Mouse (Mus musculus): ENCODE data around the gene Gpr1.
A peak's percentile ranks its signal among the peaks of the same experiment; 100 is the strongest.

DNA sequence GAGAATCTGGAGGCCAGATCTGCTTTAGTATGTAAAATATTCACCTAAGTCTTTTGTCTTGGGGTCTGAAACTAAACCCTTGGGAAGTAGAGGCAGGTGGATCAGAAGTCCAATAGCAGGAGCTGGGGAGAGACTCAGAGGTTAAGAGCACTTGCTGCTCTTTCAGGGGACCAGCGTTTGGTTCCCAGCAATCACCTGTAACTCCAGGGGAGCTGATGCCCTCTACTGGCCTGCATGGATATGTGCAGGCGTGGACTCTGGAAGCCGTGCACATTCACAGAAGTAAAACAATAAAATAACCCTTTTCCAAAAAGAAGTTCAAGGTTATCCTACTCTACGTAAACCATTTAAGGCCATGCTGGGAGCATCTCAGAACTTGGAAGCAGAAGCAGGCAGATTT, 4.9 kb upstream of the Gpr1 start:
- TF ChIP-seq CTCF (conservative IDR thresholded peaks at IDR 0.05; ENCODE audit: low read length) = peak; percentile 33
- no peak for TF ChIP-seq NANOG (IDR thresholded peaks at IDR 0.05; ENCODE audit: borderline replicate concordance, low read length)

Measured in E14TG2a.4 (cell line).